Mouse (Mus musculus) gonadal fat pad, adult 2 months (tissue): ENCODE measurements around the gene Prss45. TPM values are rescaled to one million over a fixed set of nuclear protein-coding genes. Genes with fewer than 3 reads are reported as not detected.
A peak's percentile ranks its signal among the peaks of the same experiment; 100 is the strongest.

Source experiments
- DNase-seq: peaks from one replicate; pipeline ENCODE4 v3.0.0-alpha.2; 2012; ENCODE audit warnings: low read depth
- polyA plus RNA-seq: library from polyadenylated mRNA; depleted of rRNA; stranded (reverse); fragments of >200 nt; gene quantifications from 2 replicates; pipeline ENCODE4 v1.2.3, GENCODE M21; 2012

The Prss45 gene
- polyA plus RNA-seq, 1 experiment, result not detected

GRCm38 (mm10) chr9:110857781-110858472 lies 23.5 kb downstream of the Prss45 start, which contains the start of gene Prss50:
Gene Prss50 (plus strand): TSS chr9:110857967.
- no peak for DNase-seq

GRCm38 (mm10) chr9:110858523-110858922 lies 24.1 kb downstream of the Prss45 start:
- no peak for DNase-seq

- DNase-seq, result no peak
Observed at GRCm38 (mm10) chr9:110858967-110859596, 24.7 kb downstream of the Prss45 start.

GRCm38 (mm10) chr9:110871030-110871429 lies 36.6 kb downstream of the Prss45 start:
- no peak for DNase-seq

GRCm38 (mm10) chr9:110873681-110874659 lies 39.6 kb downstream of the Prss45 start:
- no peak for DNase-seq

GRCm38 (mm10) chr9:110874660-110875191 lies 40.3 kb downstream of the Prss45 start:
- no peak for DNase-seq

- DNase-seq, result no peak
Observed at GRCm38 (mm10) chr9:110875288-110875695, 40.9 kb downstream of the Prss45 start.

GRCm38 (mm10) chr9:110877353-110877752 lies 43.0 kb downstream of the Prss45 start:
- no peak for DNase-seq

GRCm38 (mm10) chr9:110877888-110878287 lies 43.5 kb downstream of the Prss45 start:
- DNase-seq, result peak; percentile 52

- DNase-seq, result no peak
Observed at GRCm38 (mm10) chr9:110879191-110879920, 45.0 kb downstream of the Prss45 start, which contains the start of gene Als2cl. Gene Als2cl (plus strand): TSS chr9:110879870.

- DNase-seq, result no peak
Observed at GRCm38 (mm10) chr9:110879998-110880561, 45.7 kb downstream of the Prss45 start, which contains the start of gene Tmie. Gene Tmie (minus strand): TSS chr9:110880113.

GRCm38 (mm10) chr9:110880772-110881171 lies 46.4 kb downstream of the Prss45 start:
- no peak for DNase-seq

- no peak for DNase-seq
Observed at GRCm38 (mm10) chr9:110881953-110882352, 47.6 kb downstream of the Prss45 start.

GRCm38 (mm10) chr9:110887388-110888303 lies 53.3 kb downstream of the Prss45 start:
- no peak for DNase-seq

GRCm38 (mm10) chr9:110888935-110889334 lies 54.5 kb downstream of the Prss45 start:
- DNase-seq, result no peak

GRCm38 (mm10) chr9:110890026-110890783 lies 55.8 kb downstream of the Prss45 start:
- no peak for DNase-seq
